Mouse (Mus musculus): ENCODE measurements at regions not wholly inside any gene's neighbourhood (a gene's known extent, or its start where the extent isn't known, plus 50 kb on each side); places are given as distances from the start of the nearest gene placed in this dataset.

- ATAC-seq (ENCODE audit: low FRiP score, low TSS enrichment), result no peak
- no peak overlapping the region for H3K27ac ChIP-seq (ENCODE audit: low read depth, low read length)
- no peaks in the 10 kb centered on the region for H3K27me3 ChIP-seq (ENCODE audit: control insufficient read depth, insufficient read depth, low read length)
- WGBS, result 74% methylated on average over 1 of the region's 1 CpGs
- no peak overlapping the region for H3K9ac ChIP-seq (ENCODE audit: low read depth, low read length)
- H3K4me1 ChIP-seq (ENCODE audit: control insufficient read depth, insufficient read depth, low read length), result no peaks in the 10 kb centered on the region
- H3K4me3 ChIP-seq (ENCODE audit: low read length), result no peak overlapping the region
- no peaks in the 10 kb centered on the region for H3K9me3 ChIP-seq (ENCODE audit: control insufficient read depth, low read length)
- no peak overlapping the region for H3K4me2 ChIP-seq (replicated peaks; ENCODE audit: low read depth, low read length)
- H3K36me3 ChIP-seq (ENCODE audit: control insufficient read depth, insufficient read depth, low read length), result no peaks in the 10 kb centered on the region
Measured at GRCm38 (mm10) chr15:36866088-36866487, 141.5 kb downstream of the Zfp706 start.

GRCm38 (mm10) chr15:36865332-36865731 is 142.2 kb downstream of the Zfp706 start:
- ATAC-seq (ENCODE audit: low FRiP score, low TSS enrichment), result no peak
- Histone ChIP-seq H3K4me1 (ENCODE audit: control insufficient read depth, insufficient read depth, low read length) (no peaks in the 10 kb centered on the region), H3K9ac (ENCODE audit: low read depth, low read length) (no peak overlapping the region), H3K4me2 (replicated peaks; ENCODE audit: low read depth, low read length) (no peak overlapping the region), H3K4me3 (ENCODE audit: low read length) (no peak overlapping the region), H3K9me3 (ENCODE audit: control insufficient read depth, low read length) (no peaks in the 10 kb centered on the region), H3K36me3 (ENCODE audit: control insufficient read depth, insufficient read depth, low read length) (no peaks in the 10 kb centered on the region), H3K27me3 (ENCODE audit: control insufficient read depth, insufficient read depth, low read length) (no peaks in the 10 kb centered on the region), H3K27ac (ENCODE audit: low read depth, low read length) (no peak overlapping the region)
- WGBS, result 69% methylated on average over 3 of the region's 3 CpGs

GRCm38 (mm10) chr15:36864046-36864445 is 143.5 kb downstream of the Zfp706 start:
- 58% methylated on average over 2 of the region's 2 CpGs for WGBS
- no peak overlapping the region for H3K27ac ChIP-seq (ENCODE audit: low read depth, low read length)
- H3K9ac ChIP-seq (ENCODE audit: low read depth, low read length), result no peak overlapping the region
- no peaks in the 10 kb centered on the region for H3K9me3 ChIP-seq (ENCODE audit: control insufficient read depth, low read length)
- no peak overlapping the region for H3K4me3 ChIP-seq (ENCODE audit: low read length)
- H3K36me3 ChIP-seq (ENCODE audit: control insufficient read depth, insufficient read depth, low read length), result no peaks in the 10 kb centered on the region
- H3K4me2 ChIP-seq (replicated peaks; ENCODE audit: low read depth, low read length), result no peak overlapping the region
- H3K4me1 ChIP-seq (ENCODE audit: control insufficient read depth, insufficient read depth, low read length), result no peaks in the 10 kb centered on the region
- no peak for ATAC-seq (ENCODE audit: low FRiP score, low TSS enrichment)
- no peaks in the 10 kb centered on the region for H3K27me3 ChIP-seq (ENCODE audit: control insufficient read depth, insufficient read depth, low read length)

GRCm38 (mm10) chr15:36858711-36859110 is 148.9 kb downstream of the Zfp706 start:
- H3K9ac ChIP-seq (ENCODE audit: low read depth, low read length), result no peak overlapping the region
- WGBS, result 81% methylated on average over 4 of the region's 4 CpGs

GRCm38 (mm10) chr15:36857622-36858021 is 150.0 kb downstream of the Zfp706 start:
- H3K4me2 ChIP-seq (replicated peaks; ENCODE audit: low read depth, low read length), result no peak overlapping the region
- 0 out of 2 replicates have a peak, but pooled peaks cover 2% of the 10 kb centered on the region for H3K4me1 ChIP-seq (ENCODE audit: control insufficient read depth, insufficient read depth, low read length)
- no peaks in the 10 kb centered on the region for H3K36me3 ChIP-seq (ENCODE audit: control insufficient read depth, insufficient read depth, low read length)
- ATAC-seq (ENCODE audit: low FRiP score, low TSS enrichment), result no peak
- 88% methylated on average over 1 of the region's 1 CpGs for whole genome bisulfite sequencing
- H3K27me3 ChIP-seq (ENCODE audit: control insufficient read depth, insufficient read depth, low read length), result no peaks in the 10 kb centered on the region
- H3K9me3 ChIP-seq (ENCODE audit: control insufficient read depth, low read length), result no peaks in the 10 kb centered on the region
- no peak overlapping the region for H3K9ac ChIP-seq (ENCODE audit: low read depth, low read length)
- no peak overlapping the region for H3K27ac ChIP-seq (ENCODE audit: low read depth, low read length)
- no peak overlapping the region for H3K4me3 ChIP-seq (ENCODE audit: low read length)

More at GRCm38 (mm10) chr15:36858711-36859110, 148.9 kb downstream of the Zfp706 start:
- Histone ChIP-seq H3K4me1 (ENCODE audit: control insufficient read depth, insufficient read depth, low read length) (0 out of 2 replicates have a peak, but pooled peaks cover 2% of the 10 kb centered on the region), H3K36me3 (ENCODE audit: control insufficient read depth, insufficient read depth, low read length) (no peaks in the 10 kb centered on the region), H3K27ac (ENCODE audit: low read depth, low read length) (no peak overlapping the region), H3K27me3 (ENCODE audit: control insufficient read depth, insufficient read depth, low read length) (no peaks in the 10 kb centered on the region), H3K4me2 (replicated peaks; ENCODE audit: low read depth, low read length) (no peak overlapping the region), H3K9me3 (ENCODE audit: control insufficient read depth, low read length) (no peaks in the 10 kb centered on the region), H3K4me3 (ENCODE audit: low read length) (no peak overlapping the region)
- ATAC-seq (ENCODE audit: low FRiP score, low TSS enrichment), result no peak

- H3K27me3 ChIP-seq (ENCODE audit: control insufficient read depth, insufficient read depth, low read length), result no peaks in the 10 kb centered on the region
- no peak for ATAC-seq (ENCODE audit: low FRiP score, low TSS enrichment)
- H3K27ac ChIP-seq (ENCODE audit: low read depth, low read length), result no peak overlapping the region
- no peaks in the 10 kb centered on the region for H3K36me3 ChIP-seq (ENCODE audit: control insufficient read depth, insufficient read depth, low read length)
- 79% methylated on average over 7 of the region's 7 CpGs for WGBS
- no peak overlapping the region for H3K4me3 ChIP-seq (ENCODE audit: low read length)
- 0 out of 2 replicates have a peak, but pooled peaks cover 2% of the 10 kb centered on the region for H3K4me1 ChIP-seq (ENCODE audit: control insufficient read depth, insufficient read depth, low read length)
- no peak overlapping the region for H3K4me2 ChIP-seq (replicated peaks; ENCODE audit: low read depth, low read length)
- no peak overlapping the region for H3K9ac ChIP-seq (ENCODE audit: low read depth, low read length)
- no peaks in the 10 kb centered on the region for H3K9me3 ChIP-seq (ENCODE audit: control insufficient read depth, low read length)
Measured at GRCm38 (mm10) chr15:36855550-36856131, 151.9 kb downstream of the Zfp706 start.

GRCm38 (mm10) chr15:36854900-36855321 is 152.7 kb downstream of the Zfp706 start:
- no peaks in the 10 kb centered on the region for H3K27me3 ChIP-seq (ENCODE audit: control insufficient read depth, insufficient read depth, low read length)
- H3K9ac ChIP-seq (ENCODE audit: low read depth, low read length), result no peak overlapping the region
- no peak overlapping the region for H3K27ac ChIP-seq (ENCODE audit: low read depth, low read length)
- no peak overlapping the region for H3K4me2 ChIP-seq (replicated peaks; ENCODE audit: low read depth, low read length)
- no peak overlapping the region for H3K4me3 ChIP-seq (ENCODE audit: low read length)
- no peaks in the 10 kb centered on the region for H3K9me3 ChIP-seq (ENCODE audit: control insufficient read depth, low read length)
- WGBS, result 62% methylated on average over 6 of the region's 6 CpGs
- H3K36me3 ChIP-seq (ENCODE audit: control insufficient read depth, insufficient read depth, low read length), result no peaks in the 10 kb centered on the region
- no peak for ATAC-seq (ENCODE audit: low FRiP score, low TSS enrichment)
- 0 out of 2 replicates have a peak, but pooled peaks cover 2% of the 10 kb centered on the region for H3K4me1 ChIP-seq (ENCODE audit: control insufficient read depth, insufficient read depth, low read length)

- ATAC-seq (ENCODE audit: low FRiP score, low TSS enrichment), result no peak
- Histone ChIP-seq H3K36me3 (ENCODE audit: control insufficient read depth, insufficient read depth, low read length) (no peaks in the 10 kb centered on the region), H3K4me1 (ENCODE audit: control insufficient read depth, insufficient read depth, low read length) (0 out of 2 replicates have a peak, but pooled peaks cover 2% of the 10 kb centered on the region), H3K27ac (ENCODE audit: low read depth, low read length) (no peak overlapping the region), H3K9ac (ENCODE audit: low read depth, low read length) (no peak overlapping the region), H3K27me3 (ENCODE audit: control insufficient read depth, insufficient read depth, low read length) (no peaks in the 10 kb centered on the region), H3K4me3 (ENCODE audit: low read length) (no peak overlapping the region), H3K9me3 (ENCODE audit: control insufficient read depth, low read length) (no peaks in the 10 kb centered on the region), H3K4me2 (replicated peaks; ENCODE audit: low read depth, low read length) (no peak overlapping the region)
- 69% methylated on average over 6 of the region's 6 CpGs for WGBS
Measured at GRCm38 (mm10) chr15:36852229-36852821, 155.2 kb downstream of the Zfp706 start.

- H3K36me3 ChIP-seq (ENCODE audit: control insufficient read depth, insufficient read depth, low read length), result no peaks in the 10 kb centered on the region
- ATAC-seq (ENCODE audit: low FRiP score, low TSS enrichment), result no peak
- 56% methylated on average over 5 of the region's 5 CpGs for WGBS
- H3K4me1 ChIP-seq (ENCODE audit: control insufficient read depth, insufficient read depth, low read length), result no peaks in the 10 kb centered on the region
- no peak overlapping the region for H3K4me3 ChIP-seq (ENCODE audit: low read length)
- H3K9me3 ChIP-seq (ENCODE audit: control insufficient read depth, low read length), result no peaks in the 10 kb centered on the region
- H3K9ac ChIP-seq (ENCODE audit: low read depth, low read length), result no peak overlapping the region
- H3K27me3 ChIP-seq (ENCODE audit: control insufficient read depth, insufficient read depth, low read length), result no peaks in the 10 kb centered on the region
- H3K27ac ChIP-seq (ENCODE audit: low read depth, low read length), result no peak overlapping the region
- H3K4me2 ChIP-seq (replicated peaks; ENCODE audit: low read depth, low read length), result no peak overlapping the region
Measured at GRCm38 (mm10) chr15:36848238-36848637, 159.3 kb downstream of the Zfp706 start.

All from kidney, embryonic 14.5 days (tissue).